Comparison of ENCODE assay signal across 14 mouse cellular contexts in the genomic region with DNA sequence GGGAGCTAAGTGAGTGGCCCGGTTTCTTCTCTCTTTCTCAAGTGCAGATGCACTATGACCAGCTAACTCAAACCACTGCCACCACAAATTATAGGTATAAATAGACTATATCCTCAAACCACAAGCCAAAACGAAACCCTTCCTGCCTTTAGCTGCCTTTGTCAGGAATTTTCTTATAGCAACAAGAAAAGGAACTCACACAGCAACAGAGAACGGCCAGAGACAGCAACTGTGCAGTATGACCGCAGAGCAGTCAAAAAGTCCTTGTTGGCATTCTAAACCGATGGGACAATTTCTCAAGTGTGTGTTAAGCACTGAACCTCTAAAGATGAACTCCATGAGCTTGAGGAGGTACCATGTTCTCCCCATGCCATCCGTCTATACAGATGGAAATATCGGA.
"Had no signal": no experiment of that assay in that cellular context is flagged by ENCODE, and none has a peak within 500 bp of the region (broad histone marks: within the 10 kb centered on the region; RNA-seq: fewer than 3 reads in every experiment).

No protein-coding gene starts in this region.

- H3K27ac ChIP-seq: kidney, embryonic 15.5 days; limb, embryonic 10.5 days; liver, embryonic 15.5 days; midbrain, embryonic 12.5 days; stomach, embryonic 15.5 days had no signal

- H3K9me3 ChIP-seq: kidney, embryonic 15.5 days; limb, embryonic 10.5 days; liver, embryonic 15.5 days; midbrain, embryonic 12.5 days; stomach, embryonic 15.5 days had no signal

- H3K27me3 ChIP-seq: kidney, embryonic 15.5 days; liver, embryonic 15.5 days; midbrain, embryonic 12.5 days; stomach, embryonic 15.5 days had no signal

- H3K4me2 ChIP-seq: kidney, embryonic 15.5 days; liver, embryonic 11.5 days; liver, embryonic 15.5 days; midbrain, embryonic 12.5 days; stomach, embryonic 15.5 days had no signal

- ATAC-seq: lung, postnatal 0 days; midbrain, embryonic 16.5 days had no signal

- H3K4me1 ChIP-seq: kidney, embryonic 15.5 days; limb, embryonic 10.5 days; liver, embryonic 15.5 days; midbrain, embryonic 12.5 days; stomach, embryonic 15.5 days had no signal

- H3K36me3 ChIP-seq: liver, embryonic 15.5 days; midbrain, embryonic 12.5 days; stomach, embryonic 15.5 days had no signal

- DNase-seq: kidney, postnatal 14 days; lung, adult 2 months; lung, postnatal 36 days; right cerebral cortex, postnatal 14 days; thymus, adult 2 months; thymus, postnatal 25 days had no signal

- H3K9ac ChIP-seq: kidney, embryonic 15.5 days; liver, embryonic 15.5 days; midbrain, embryonic 12.5 days; stomach, embryonic 15.5 days had no signal

- H3K4me3 ChIP-seq: kidney, embryonic 15.5 days; limb, embryonic 10.5 days; liver, embryonic 15.5 days; midbrain, embryonic 12.5 days; stomach, embryonic 15.5 days had no signal
